Mouse (Mus musculus): Measurements from ENCODE around the gene Cdyl.

DNA sequence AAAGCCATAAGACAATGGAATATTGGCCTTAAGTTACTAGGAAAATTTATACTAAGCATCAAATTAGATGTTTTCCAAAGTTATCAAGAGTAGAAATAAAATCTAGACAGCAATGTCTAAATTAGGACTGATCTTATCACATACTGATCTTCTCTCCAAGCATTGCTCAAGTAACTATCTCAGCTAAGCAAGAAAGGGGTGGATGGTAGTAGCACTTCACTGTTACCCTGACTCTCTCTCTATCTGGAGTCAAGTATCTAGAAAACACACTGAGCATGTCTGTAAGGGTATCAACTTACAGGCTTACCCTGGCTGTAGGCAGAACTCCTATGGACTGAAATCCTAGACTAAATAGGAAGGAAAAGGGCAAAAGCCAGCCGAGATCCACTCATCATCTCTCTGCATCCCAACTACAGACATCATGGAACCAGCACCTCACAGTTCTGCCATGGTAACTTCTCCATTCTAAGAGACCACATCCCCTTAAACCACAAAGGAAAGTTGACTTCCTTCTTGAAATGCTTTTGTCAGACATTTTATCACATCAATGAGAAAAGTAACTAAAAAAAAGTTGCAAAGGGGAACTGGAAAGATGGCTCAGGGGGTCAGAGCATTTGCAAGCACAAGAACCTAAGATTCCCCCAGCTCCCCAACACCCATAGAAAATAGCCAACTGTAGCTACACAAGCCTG, 12.4 kb upstream of the Cdyl start:
- TF ChIP-seq POLR2A (IDR thresholded peaks at IDR 0.05; ENCODE audit: borderline replicate concordance, insufficient read depth, low read length) (no peak), CTCF (IDR thresholded peaks at IDR 0.05; ENCODE audit: borderline replicate concordance, insufficient read depth, low read depth, low read length) (no peak)

Measured in cerebellum, adult 2 months (tissue).